Mouse (Mus musculus) gastrocnemius, adult 2 months (tissue): ENCODE measurements at regions not wholly inside any gene's neighbourhood (a gene's known extent, or its start where the extent isn't known, plus 50 kb on each side); places are given as distances from the start of the nearest gene placed in this dataset.

Source experiments
- DNase-seq: peaks from one replicate; pipeline ENCODE4 v3.0.0; 2022
- H3K27ac ChIP-seq: fragments of 200-600 bp; 2 replicates; pipeline ENCODE4 v1.8.1; 2022; ENCODE audit warnings: mild to moderate bottlenecking
- H3K4me3 ChIP-seq: fragments of 200-600 bp; 2 replicates; pipeline ENCODE4 v1.8.1; 2022; ENCODE audit warnings: mild to moderate bottlenecking, moderate library complexity
- CTCF ChIP-seq: fragments of 200-600 bp; IDR thresholded peaks from 2 replicates; pipeline ENCODE4 v1.8.1; 2022; ENCODE audit warnings: antibody characterized with exemption, mild to moderate bottlenecking, moderate library complexity
- intact Hi-C: fragments of 180-260 bp; cut with DNase I; formaldehyde crosslinking; loops from one replicate; pipeline ENCODE4 v1.15.1; 2025

- Histone ChIP-seq H3K4me3 (peak overlapping the region; percentile 45), H3K27ac (peak overlapping the region; percentile 66)
- intact Hi-C loops: no loop called here
- peak; percentile 77 for DNase-seq
- no peak for TF ChIP-seq CTCF
Observed at GRCm38 (mm10) chr11:32925421-32926271, 101.2 kb upstream of the Smim23 start.

DNA sequence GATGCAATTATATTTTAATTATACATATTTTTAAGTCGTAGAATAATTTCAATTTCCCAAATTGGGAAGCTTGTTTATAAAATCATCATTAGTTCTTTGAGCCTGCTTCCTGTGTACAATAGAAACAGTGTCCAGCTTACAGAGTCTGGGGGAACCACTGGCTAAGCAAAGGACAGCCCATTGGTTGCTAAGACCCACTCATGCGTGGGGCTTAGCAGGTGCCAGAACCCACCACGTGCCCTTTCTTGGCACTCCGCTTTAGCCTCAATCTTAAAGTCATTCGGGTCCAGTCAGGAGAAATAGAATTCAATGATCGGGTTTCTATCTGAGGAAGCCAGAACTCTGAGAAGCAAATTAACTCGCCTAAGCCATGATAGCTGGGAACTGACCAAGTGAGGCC lies 100.5 kb upstream of the Smim23 start:
- no peak for DNase-seq
- Histone ChIP-seq H3K27ac (peak overlapping the region; percentile 66), H3K4me3 (no peak overlapping the region)
- intact Hi-C loops: no loop called here
- no peak for TF ChIP-seq CTCF

DNA sequence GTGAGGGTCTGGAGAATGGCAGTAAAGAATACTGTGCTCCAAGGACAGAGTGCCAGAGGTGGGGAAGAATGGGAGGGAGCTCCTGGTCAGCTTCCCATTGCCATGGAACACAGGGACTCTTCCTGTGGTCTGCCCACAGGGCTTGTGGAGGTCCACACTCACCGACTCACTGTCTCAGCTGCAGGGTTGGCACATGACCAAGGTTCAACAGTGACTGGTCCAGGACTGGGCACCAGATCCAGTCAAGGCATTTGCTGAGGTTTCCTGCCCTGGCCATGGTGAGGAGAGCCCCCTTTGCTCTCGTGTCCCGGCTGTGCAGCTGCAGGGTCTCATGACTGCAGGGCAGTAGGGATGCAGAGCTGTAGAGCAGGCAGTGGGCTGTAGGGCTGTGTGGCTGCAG lies 88.7 kb upstream of the Smim23 start:
- H3K4me3 ChIP-seq: no peak overlapping the region
- DNase-seq: no peak
- no peak overlapping the region for H3K27ac ChIP-seq
- intact Hi-C loops: no loop called here
- TF ChIP-seq CTCF: no peak

DNA sequence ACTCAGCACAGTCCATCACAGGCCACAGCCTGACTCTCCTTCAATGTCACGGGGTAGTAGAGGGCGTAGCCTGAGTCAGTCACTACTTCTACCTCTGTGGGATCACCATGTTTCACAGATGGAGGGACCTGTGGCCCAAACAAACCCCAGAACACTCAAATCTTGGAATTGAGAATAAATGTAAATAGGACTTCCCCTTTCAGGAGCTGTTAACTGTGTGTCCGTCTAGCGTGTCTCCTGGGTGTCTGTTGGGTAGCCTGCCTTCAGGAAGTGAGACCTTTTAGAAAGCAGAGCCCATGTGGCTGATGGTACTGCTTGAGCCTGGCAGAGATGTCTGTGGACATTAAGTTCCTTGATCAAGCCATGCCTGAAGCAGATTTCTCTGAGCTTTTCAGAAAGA lies 87.4 kb upstream of the Smim23 start:
- Histone ChIP-seq H3K27ac (no peak overlapping the region), H3K4me3 (no peak overlapping the region)
- no peak for TF ChIP-seq CTCF
- no peak for DNase-seq
- intact Hi-C loops: no loop called here

DNA sequence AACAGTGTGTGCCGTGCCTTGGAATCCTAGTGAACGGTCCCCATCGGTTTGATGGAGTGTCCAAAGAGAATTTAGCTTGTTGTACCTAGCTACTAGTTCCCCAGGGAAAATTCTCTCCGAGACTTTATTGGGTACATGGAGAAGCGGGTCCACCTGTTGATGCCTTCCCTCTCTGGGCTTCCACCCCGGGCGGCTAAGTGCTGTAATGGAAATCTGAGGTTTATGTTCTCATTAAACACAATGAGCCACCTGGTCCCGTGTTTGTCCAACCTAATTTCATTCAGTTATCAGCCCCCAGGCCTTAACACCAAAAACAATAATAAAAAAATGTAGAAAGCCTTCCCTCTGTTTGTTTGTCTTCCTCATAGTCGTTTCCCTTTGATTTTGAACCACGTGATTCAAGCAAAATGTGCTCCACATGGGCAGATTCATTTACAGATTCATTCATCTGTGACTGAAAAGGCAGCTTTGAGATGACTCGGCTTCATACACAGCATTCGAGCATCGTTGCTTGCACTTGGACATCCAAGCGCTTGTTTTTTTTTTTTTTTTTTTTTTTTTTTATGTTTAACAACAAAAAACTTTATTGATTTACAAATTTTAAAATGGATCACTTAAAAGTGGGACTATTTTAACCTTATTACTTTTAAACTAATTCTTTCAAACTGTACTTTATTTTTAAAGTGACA lies 84.5 kb upstream of the Smim23 start:
- Histone ChIP-seq H3K4me3 (no peak overlapping the region), H3K27ac (no peak overlapping the region)
- DNase-seq: no peak
- intact Hi-C loops: no loop called here
- no peak for TF ChIP-seq CTCF

DNA sequence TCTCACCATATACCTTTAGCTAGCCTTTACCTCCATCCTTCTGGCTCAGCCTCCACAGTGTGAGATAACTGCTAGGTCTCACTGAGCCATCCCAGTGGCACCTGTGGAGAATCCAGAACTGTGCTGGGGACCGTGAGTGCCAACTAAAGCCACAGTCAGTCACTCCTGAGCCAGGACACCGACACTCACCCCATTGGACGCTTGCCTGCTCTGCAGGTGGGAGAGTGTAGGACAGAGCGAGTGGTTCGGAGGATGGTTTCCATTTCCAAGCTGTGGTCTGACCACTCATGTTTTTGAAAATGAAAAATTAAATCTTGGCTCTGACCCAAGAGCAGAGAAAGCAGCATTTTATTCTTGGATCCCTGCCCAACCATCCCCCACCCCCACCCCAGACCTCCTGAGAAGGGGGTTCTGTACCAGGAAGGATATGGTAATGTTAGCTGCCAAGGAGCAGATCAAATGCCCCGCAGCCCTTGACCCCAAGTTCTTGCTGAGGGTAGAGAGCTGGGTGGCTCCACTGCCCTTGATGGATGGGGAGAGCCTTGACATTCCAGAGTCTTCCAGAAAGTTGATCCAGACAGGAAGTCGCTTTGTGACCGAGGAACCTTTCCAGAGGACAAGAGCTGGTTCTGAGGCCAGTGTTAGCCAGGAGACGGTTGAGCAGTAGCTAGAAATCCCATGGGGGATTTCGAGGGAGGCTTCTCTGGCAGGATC lies 83.3 kb upstream of the Smim23 start:
- H3K27ac ChIP-seq: no peak overlapping the region
- no peak for TF ChIP-seq CTCF
- no peak overlapping the region for H3K4me3 ChIP-seq
- intact Hi-C loops: no loop called here
- no peak for DNase-seq

DNA sequence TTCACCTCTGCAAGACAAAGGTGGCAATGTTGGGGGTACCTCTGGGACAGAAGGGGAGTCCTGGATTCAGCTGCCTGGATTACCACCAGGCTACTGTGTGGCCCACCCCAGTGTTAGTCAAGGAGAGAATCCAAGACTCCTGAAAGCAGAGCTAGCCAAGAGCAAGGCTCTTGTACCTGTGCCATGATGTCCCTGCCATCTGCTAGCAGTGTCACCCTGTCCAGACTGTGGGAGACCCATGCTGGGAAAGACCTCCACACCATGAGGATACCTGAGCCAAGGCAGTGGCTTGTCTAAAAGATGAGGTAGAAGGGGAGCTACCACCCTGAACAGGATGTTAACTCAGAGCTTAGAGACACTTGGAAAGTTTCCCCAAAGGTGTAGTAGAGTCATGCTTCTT lies 79.6 kb upstream of the Smim23 start:
- TF ChIP-seq CTCF: no peak
- no peak for DNase-seq
- Histone ChIP-seq H3K27ac (no peak overlapping the region), H3K4me3 (no peak overlapping the region)
- intact Hi-C loops: no loop called here

GRCm38 (mm10) chr11:32903389-32903788 lies 79.0 kb upstream of the Smim23 start:
- TF ChIP-seq CTCF: no peak
- Histone ChIP-seq H3K4me3 (no peak overlapping the region), H3K27ac (no peak overlapping the region)
- intact Hi-C loops: no loop called here
- no peak for DNase-seq

DNA sequence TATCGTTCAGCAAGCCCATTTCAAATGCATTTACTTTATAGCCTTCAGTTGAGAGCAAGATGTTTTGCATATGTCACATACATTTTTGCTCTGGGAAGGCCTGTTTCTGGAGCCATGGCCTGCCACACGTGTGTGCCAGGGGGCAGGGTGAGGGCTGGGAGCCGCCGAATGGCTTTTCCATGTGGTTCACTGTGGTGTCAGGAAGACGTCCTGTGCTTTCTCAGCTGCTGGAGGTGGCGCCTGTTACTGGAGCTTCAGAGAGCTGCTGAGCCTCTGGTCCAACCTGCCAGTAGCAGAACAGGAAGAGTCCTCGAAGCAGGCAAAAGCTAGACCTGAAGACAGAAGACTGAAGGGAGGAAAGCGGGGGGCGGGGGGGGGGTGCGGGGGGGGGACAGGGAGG lies 78.5 kb upstream of the Smim23 start:
- H3K27ac ChIP-seq: no peak overlapping the region
- H3K4me3 ChIP-seq: no peak overlapping the region
- DNase-seq: no peak
- intact Hi-C loops: no loop called here
- no peak for TF ChIP-seq CTCF

GRCm38 (mm10) chr11:32900437-32900836 lies 76.0 kb upstream of the Smim23 start:
- Histone ChIP-seq H3K4me3 (no peak overlapping the region), H3K27ac (no peak overlapping the region)
- TF ChIP-seq CTCF: no peak
- DNase-seq: no peak
- intact Hi-C loops: no loop called here

DNA sequence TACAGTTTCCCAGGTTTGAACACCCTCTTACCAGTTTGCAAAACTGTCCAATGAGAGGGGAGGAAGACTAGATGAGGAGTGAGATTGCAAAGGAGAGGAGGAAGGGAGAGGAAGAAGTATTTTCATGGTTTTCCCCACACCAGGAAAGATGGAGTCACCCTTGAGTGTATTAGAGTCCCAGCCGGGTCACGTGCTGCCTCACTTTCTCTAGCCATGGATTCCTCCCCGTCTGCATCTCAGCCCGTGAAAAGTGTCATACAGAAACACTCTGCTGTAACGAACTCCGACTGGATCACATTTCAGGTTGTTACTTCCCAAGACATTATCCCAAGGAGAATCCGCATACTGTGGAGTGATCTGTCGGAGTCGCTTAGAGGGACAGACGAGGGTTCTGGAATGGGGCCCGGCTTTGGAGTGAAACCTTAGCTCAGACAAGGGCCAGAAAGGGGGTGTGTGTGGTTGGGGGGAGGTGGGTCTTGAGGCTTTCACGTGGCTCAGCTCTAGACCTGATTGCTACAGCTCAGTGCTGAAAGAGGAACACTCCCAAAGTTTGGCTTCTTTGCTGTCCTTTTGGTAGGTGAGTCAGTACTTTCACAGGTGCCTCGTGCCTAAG lies 75.3 kb upstream of the Smim23 start:
- no peak overlapping the region for H3K27ac ChIP-seq

DNA sequence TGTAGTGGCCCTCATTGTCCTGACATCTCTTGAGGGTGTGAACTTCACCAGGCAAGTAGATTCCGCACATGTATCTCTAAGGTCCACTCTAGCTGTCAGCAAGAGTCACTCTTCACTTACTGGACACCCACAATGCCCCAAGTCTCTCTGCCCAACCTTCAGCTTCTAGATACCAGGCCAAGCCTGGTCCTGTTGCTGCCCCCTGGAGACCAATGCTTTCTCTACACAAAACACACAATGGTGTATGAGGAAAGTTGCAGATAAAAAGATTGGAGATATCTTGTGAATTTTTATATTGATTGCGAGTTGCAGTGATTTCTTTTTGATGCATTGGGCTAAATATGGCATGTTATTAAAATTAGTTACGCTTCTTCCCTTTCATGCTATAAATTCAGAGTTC lies 71.0 kb upstream of the Smim23 start:
- no peak overlapping the region for H3K4me3 ChIP-seq
- intact Hi-C loops: no loop called here
- peak; percentile 23; the same call in 1 of the 2 replicates for TF ChIP-seq CTCF
- no peak overlapping the region for H3K27ac ChIP-seq
- DNase-seq: no peak

More for the DNA sequence above, 75.3 kb upstream of the Smim23 start:
- no peak overlapping the region for H3K4me3 ChIP-seq
- no peak for TF ChIP-seq CTCF
- DNase-seq: no peak
- intact Hi-C loops: no loop called here
